Mouse (Mus musculus) midbrain, embryonic 10.5 days (tissue): ENCODE results near the gene Suox. TPM values are rescaled to one million over a fixed set of nuclear protein-coding genes. Genes with fewer than 3 reads are reported as not detected.

Experiments
- polyA plus RNA-seq: library from polyadenylated mRNA; unstranded; fragments of >200 nt; fragmentation: Nextera tagmentation; extraction: Ambion mirVana; gene quantifications from 2 replicates; pipeline ENCODE4 v1.2.1, GENCODE M21; 2016

Suox gene
- polyA plus RNA-seq, 1 experiment from 2014 or later = 13.9 TPM

Other genes with a start within 250 kb of the Suox start
- 75.2 and 110 TPM in 2 replicates for gene Smarcc2, start 214.8 kb downstream of the Suox start, polyA plus RNA-seq
- gene Myl6, start 179.9 kb downstream of the Suox start, polyA plus RNA-seq = 833 and 890 TPM in 2 replicates
- gene Myl6b, start 175.4 kb downstream of the Suox start, polyA plus RNA-seq = 1.8 and 2.9 TPM in 2 replicates
- 17.2 and 23.6 TPM in 2 replicates for gene Esyt1, start 148.2 kb downstream of the Suox start, polyA plus RNA-seq
- gene Zc3h10, start 126.3 kb downstream of the Suox start, polyA plus RNA-seq = 15.4 and 19.5 TPM in 2 replicates
- 2,872 and 3,266 TPM in 2 replicates for gene Rpl41, start 124.8 kb downstream of the Suox start, polyA plus RNA-seq
- 231 and 262 TPM in 2 replicates for gene Pa2g4, start 108.1 kb downstream of the Suox start, polyA plus RNA-seq
- gene Erbb3, start 84.4 kb downstream of the Suox start, polyA plus RNA-seq = 0.72 and 1.4 TPM in 2 replicates
- gene Rps26, start 47.3 kb downstream of the Suox start, polyA plus RNA-seq = 460 and 529 TPM in 2 replicates
- gene Ikzf4, start 28.1 kb downstream of the Suox start, polyA plus RNA-seq = 2.8 and 3.6 TPM in 2 replicates
- gene Rab5b, start 22.2 kb upstream of the Suox start, polyA plus RNA-seq = 73.3 and 86.3 TPM in 2 replicates
- gene Pmel, start 30.1 kb upstream of the Suox start, polyA plus RNA-seq = 3.9 and 6.7 TPM in 2 replicates
- 107 and 110 TPM in 2 replicates for gene Cdk2, start 31.0 kb upstream of the Suox start, polyA plus RNA-seq
- gene Dgka, start 70.8 kb upstream of the Suox start, polyA plus RNA-seq = 3.7 and 4.7 TPM in 2 replicates
- 56.6 and 59.1 TPM in 2 replicates for gene Pym1, start 73.8 kb upstream of the Suox start, polyA plus RNA-seq
- gene Mmp19, start 116.8 kb upstream of the Suox start, polyA plus RNA-seq = 0.44 and 0.66 TPM in 2 replicates
- gene Dnajc14, start 130.0 kb upstream of the Suox start, polyA plus RNA-seq = 50.7 and 57.8 TPM in 2 replicates
- 22.1 and 24.3 TPM in 2 replicates for gene Tmem198b, start 130.3 kb upstream of the Suox start, polyA plus RNA-seq
- 260 and 264 TPM in 2 replicates for gene Sarnp, start 143.3 kb upstream of the Suox start, polyA plus RNA-seq
- gene Ormdl2, start 147.6 kb upstream of the Suox start, polyA plus RNA-seq = 82.0 and 100 TPM in 2 replicates
- 9.5 and 10.5 TPM in 2 replicates for gene Gdf11, start 217.6 kb upstream of the Suox start, polyA plus RNA-seq
- 195 and 196 TPM in 2 replicates for gene Cd63, start 226.9 kb upstream of the Suox start, polyA plus RNA-seq
- gene Rdh5, start 248.8 kb upstream of the Suox start, polyA plus RNA-seq = 13.3 and 14.9 TPM in 2 replicates
- gene Bloc1s1, start 250.0 kb upstream of the Suox start, polyA plus RNA-seq = 216 and 236 TPM in 2 replicates